Mouse (Mus musculus) forebrain, embryonic 14.5 days (tissue): ENCODE data around the gene Ampd2. TPM values are rescaled to one million over a fixed set of nuclear protein-coding genes. Genes with fewer than 3 reads are reported as not detected.

Experiments
- ATAC-seq: fragments of 200-750 bp; cut with Nextera tagmentation; 2 replicates; pipeline ENCODE4 v1.8.0; 2017; ENCODE audit warnings: mild to moderate bottlenecking, moderate library complexity
- DNase-seq: peaks from one replicate; pipeline ENCODE4 v3.0.0-alpha.2; 2015; ENCODE audit warnings: low spot score
- H3K27ac ChIP-seq: fragments of 300-500 bp; sonication (generic); 2 replicates; pipeline ENCODE4 v1.5.1; 2014; ENCODE audit warnings: low read depth, mild to moderate bottlenecking, control low read depth, low read length, moderate library complexity
- H3K27me3 ChIP-seq: fragments of 300-500 bp; sonication (generic); replicated peaks from 2 replicates; pipeline ENCODE4 v1.6.1; 2014; ENCODE audit warnings: low read length, control low read depth, mixed read lengths; ENCODE audit not compliant: control insufficient read depth, insufficient read depth
- H3K36me3 ChIP-seq: fragments of 300-500 bp; sonication (generic); 2 replicates; pipeline ENCODE4 v1.6.1; 2014; ENCODE audit warnings: low read length, control low read depth; ENCODE audit not compliant: control insufficient read depth, insufficient read depth
- H3K4me1 ChIP-seq: fragments of 300-500 bp; sonication (generic); 2 replicates; pipeline ENCODE4 v1.6.1; 2014; ENCODE audit warnings: antibody characterized with exemption, low read length, control low read depth; ENCODE audit not compliant: control insufficient read depth, insufficient read depth
- H3K4me2 ChIP-seq: fragments of 300-500 bp; sonication (generic); 2 replicates; pipeline ENCODE4 v1.6.1; 2014; ENCODE audit warnings: mild to moderate bottlenecking, control low read depth, low read length
- H3K4me3 ChIP-seq: fragments of 300-500 bp; sonication (generic); 2 replicates; pipeline ENCODE4 v1.5.1; 2014; ENCODE audit warnings: low read depth, low read length, control low read depth
- H3K9ac ChIP-seq: fragments of 300-500 bp; sonication (generic); 2 replicates; pipeline ENCODE4 v1.6.1; 2014; ENCODE audit warnings: mild to moderate bottlenecking, low read length, control low read depth, moderate library complexity
- H3K9me3 ChIP-seq: fragments of 300-500 bp; sonication (generic); replicated peaks from 2 replicates; pipeline ENCODE4 v1.6.1; 2016; ENCODE audit warnings: low read length, control low read depth, mixed read lengths; ENCODE audit not compliant: control insufficient read depth
- WGBS: fragments of 180-500 bp; shearing (Covaris S2); extraction: QIAGEN DNeasy Blood & Tissue Kit; methylation state at CpG from one replicate; pipeline ENCODE4 v1.1.7; 2014; 5-methylcytosine and 5-hydroxymethylcytosine counted together
- polyA plus RNA-seq: library from polyadenylated mRNA; unstranded; fragments of >200 nt; fragmentation: Nextera tagmentation; extraction: Ambion mirVana; gene quantifications from 2 replicates; pipeline ENCODE4 v1.2.1, GENCODE M21; 2014

Ampd2 gene
- polyA plus RNA-seq, 1 experiment from 2014 or later: 27.1 TPM

DNA sequence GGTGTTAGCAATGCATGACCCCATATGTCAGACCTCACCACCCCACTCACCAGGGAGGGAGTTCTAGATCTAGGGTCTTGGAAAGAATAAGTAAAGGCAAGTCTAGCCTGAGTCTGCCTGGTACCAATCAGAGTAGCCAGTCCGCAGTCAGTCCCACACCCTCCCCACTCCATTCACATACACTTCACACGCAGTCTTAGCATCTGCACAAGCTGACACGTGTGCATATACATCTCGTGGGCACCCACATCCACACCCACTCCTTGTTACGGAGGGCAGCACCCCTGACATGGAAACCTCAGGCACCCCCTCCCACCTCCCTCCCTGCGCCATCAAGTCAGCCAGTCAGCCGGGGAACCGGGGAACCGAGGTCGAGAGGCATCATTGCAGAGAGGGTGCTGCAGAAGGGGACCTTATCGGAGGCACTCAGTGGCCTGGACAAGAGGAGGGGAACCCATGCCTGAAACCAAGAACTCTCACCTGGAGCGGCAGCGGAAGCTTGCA, 1.6 kb downstream of the Ampd2 start:
- peaks cover 22% of the 10 kb centered on the region for H3K4me1 ChIP-seq
- WGBS: 13% methylated on average over 13 of the region's 13 CpGs

DNA sequence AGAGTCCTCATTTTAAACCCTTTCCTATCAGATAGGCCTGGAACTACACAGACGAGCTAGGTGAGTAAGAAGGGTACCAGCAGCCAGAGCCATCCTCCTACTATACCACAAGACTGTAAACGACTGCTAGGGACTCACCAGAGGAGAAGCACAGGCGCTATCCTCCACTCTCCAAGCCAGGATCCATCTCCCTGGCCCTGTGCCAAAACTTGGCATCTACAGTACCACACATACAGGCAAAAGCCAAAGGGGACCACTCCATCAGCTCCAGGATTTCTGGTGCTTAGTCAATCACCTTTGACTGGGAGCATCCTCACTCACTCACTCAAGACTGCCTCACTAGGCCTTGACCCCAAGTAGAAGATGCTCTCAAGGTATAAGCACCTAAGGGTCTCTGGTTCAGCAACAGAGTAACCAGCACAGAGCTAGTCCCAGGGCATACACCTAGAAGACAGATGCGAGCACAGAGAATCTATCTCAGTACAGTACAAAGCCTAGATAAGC, 2.5 kb downstream of the Ampd2 start:
- no peak overlapping the region for H3K4me3 ChIP-seq
- ATAC-seq (no peak), DNase-seq (no peak)
- peaks cover 22% of the 10 kb centered on the region for H3K4me1 ChIP-seq
- WGBS: 72% methylated on average over 4 of the region's 4 CpGs
- no peak overlapping the region for H3K27ac ChIP-seq
- H3K27me3 ChIP-seq: no peaks in the 10 kb centered on the region
- peak overlapping the region; percentile 80; the same call in 1 of the 2 replicates for H3K4me2 ChIP-seq
- peaks cover 8% of the 10 kb centered on the region; the same call in 1 of the 2 replicates for H3K36me3 ChIP-seq
- H3K9me3 ChIP-seq: no peaks in the 10 kb centered on the region
- no peak overlapping the region for H3K9ac ChIP-seq

More for the DNA sequence above, 1.6 kb downstream of the Ampd2 start:
- H3K9ac ChIP-seq: peak overlapping the region; percentile 73
- H3K9me3 ChIP-seq: no peaks in the 10 kb centered on the region
- no peaks in the 10 kb centered on the region for H3K27me3 ChIP-seq
- H3K4me2 ChIP-seq: peak overlapping the region; percentile 80
- H3K36me3 ChIP-seq: 0 out of 2 replicates have a peak, but pooled peaks cover 5% of the 10 kb centered on the region
- DNase-seq (no peak), ATAC-seq (peak; percentile 35)
- peak overlapping the region; percentile 61; the same call in 1 of the 2 replicates for H3K27ac ChIP-seq
- H3K4me3 ChIP-seq: peak overlapping the region; percentile 51

DNA sequence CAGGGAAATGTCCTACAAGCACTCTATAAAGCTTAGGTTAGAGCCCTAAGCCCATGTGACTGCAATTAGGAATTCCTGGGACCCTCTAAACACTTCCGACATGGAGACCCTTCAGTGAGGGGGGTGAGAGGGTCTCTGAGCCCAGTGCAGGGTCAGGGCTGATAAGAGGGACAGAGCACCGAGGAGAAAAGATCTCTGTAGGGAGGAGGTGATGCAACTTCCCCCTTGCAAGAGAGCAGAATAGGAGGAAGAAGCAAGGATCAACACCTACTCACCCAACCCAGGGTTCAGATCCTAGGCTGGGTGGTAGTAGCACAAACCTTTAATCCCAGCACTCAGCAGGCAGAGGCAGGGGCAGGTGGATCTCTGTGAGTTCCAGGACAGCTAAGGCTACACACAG, 3.3 kb downstream of the Ampd2 start:
- Histone ChIP-seq H3K27ac (no peak overlapping the region), H3K4me1 (peaks cover 19% of the 10 kb centered on the region), H3K4me3 (no peak overlapping the region), H3K27me3 (no peaks in the 10 kb centered on the region), H3K36me3 (peaks cover 15% of the 10 kb centered on the region; the same call in 1 of the 2 replicates), H3K4me2 (no peak overlapping the region), H3K9me3 (no peaks in the 10 kb centered on the region), H3K9ac (no peak overlapping the region)
- 59% methylated on average over 2 of the region's 2 CpGs for WGBS
- DNase-seq: no peak
- ATAC-seq: no peak

DNA sequence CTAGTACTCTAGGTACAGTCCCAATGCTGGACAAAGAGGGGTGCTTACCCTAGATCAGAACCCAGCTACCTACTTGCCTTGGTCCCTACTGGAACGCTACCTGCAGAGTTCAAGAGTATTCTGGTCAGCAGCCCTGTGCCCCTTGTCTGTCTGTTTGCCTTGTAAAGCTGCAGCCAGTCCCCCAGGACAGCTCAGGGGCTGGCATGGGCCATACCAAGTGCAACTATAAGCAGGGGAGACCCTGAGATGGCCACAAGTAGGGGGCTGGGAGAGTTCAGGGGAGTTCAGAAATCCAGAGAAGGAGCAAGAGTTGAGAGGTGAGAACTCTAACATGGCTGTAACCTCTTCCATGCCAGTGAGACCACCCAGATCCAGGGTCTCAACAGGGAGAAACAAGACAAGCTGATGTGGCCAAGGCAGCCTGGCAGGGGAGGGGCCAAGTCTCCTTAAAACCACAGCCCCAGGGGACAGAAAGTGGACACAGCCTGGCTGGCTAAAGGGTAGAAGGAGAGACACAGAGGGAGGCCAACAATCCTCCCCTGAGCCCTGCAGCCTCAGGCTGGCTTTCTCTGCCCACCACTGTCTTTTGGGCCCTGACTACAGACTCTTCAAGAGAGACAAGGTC, 4.1 kb downstream of the Ampd2 start:
- ATAC-seq: no peak
- peaks cover 23% of the 10 kb centered on the region for H3K36me3 ChIP-seq
- no peak overlapping the region for H3K9ac ChIP-seq
- H3K9me3 ChIP-seq: no peaks in the 10 kb centered on the region
- peaks cover 19% of the 10 kb centered on the region for H3K4me1 ChIP-seq
- no peak overlapping the region for H3K27ac ChIP-seq
- H3K4me3 ChIP-seq: no peak overlapping the region
- no peaks in the 10 kb centered on the region for H3K27me3 ChIP-seq
- H3K4me2 ChIP-seq: no peak overlapping the region
- no peak for DNase-seq
- WGBS: 68% methylated on average over 1 of the region's 1 CpGs

DNA sequence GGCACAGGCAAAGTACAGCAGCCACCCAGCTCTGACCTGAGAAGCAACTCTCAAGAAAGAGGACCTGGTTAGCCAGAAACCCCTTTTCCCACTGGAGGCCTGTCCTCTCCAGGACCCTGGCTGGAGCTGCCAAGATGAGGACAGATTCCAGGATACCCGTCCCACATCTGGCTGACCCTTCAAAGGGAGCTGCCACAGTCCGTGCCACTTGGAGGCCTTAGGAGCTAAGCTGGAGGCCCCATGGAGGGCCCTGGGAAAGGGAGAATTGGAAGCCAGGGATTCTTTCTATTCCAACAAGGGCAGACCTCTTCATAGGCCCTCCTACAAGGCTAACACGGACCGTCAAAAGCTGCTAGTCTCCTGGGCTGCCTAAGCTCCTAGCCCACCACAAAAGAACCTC, 4.8 kb downstream of the Ampd2 start:
- DNase-seq (no peak), ATAC-seq (no peak)
- H3K4me3 ChIP-seq: no peak overlapping the region
- no peak overlapping the region; the same call in 1 of the 2 replicates for H3K9ac ChIP-seq
- H3K27ac ChIP-seq: no peak overlapping the region
- WGBS: 67% methylated on average over 4 of the region's 4 CpGs
- no peak overlapping the region for H3K4me2 ChIP-seq
- peaks cover 30% of the 10 kb centered on the region for H3K36me3 ChIP-seq
- H3K27me3 ChIP-seq: no peaks in the 10 kb centered on the region
- H3K9me3 ChIP-seq: no peaks in the 10 kb centered on the region
- peaks cover 17% of the 10 kb centered on the region for H3K4me1 ChIP-seq

DNA sequence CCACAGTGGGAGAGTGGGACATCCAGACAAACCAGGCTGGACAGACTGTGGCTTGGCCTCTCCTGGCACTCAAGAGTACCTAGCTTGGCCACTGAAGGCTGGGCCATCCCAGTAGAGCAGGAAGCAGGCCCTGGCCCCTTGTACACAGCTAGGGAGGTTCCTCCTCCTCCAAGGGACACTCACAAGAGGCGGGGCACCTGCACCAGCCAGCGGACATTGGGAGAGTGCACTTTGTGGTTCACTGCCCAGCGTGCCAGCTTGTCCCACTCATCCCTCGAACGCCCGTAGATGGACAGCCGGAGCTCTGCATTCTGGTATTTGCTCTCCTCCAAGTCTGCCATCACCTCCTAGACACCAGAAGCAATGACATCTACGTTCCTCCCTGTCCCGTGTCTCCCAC, 9.6 kb downstream of the Ampd2 start:
- Histone ChIP-seq H3K27me3 (no peaks in the 10 kb centered on the region), H3K4me2 (no peak overlapping the region), H3K36me3 (peaks cover 61% of the 10 kb centered on the region), H3K9ac (no peak overlapping the region), H3K4me1 (no peaks in the 10 kb centered on the region), H3K27ac (no peak overlapping the region), H3K4me3 (no peak overlapping the region), H3K9me3 (no peaks in the 10 kb centered on the region)
- DNase-seq: no peak
- 93% methylated on average over 9 of the region's 9 CpGs for WGBS
- ATAC-seq: no peak

DNA sequence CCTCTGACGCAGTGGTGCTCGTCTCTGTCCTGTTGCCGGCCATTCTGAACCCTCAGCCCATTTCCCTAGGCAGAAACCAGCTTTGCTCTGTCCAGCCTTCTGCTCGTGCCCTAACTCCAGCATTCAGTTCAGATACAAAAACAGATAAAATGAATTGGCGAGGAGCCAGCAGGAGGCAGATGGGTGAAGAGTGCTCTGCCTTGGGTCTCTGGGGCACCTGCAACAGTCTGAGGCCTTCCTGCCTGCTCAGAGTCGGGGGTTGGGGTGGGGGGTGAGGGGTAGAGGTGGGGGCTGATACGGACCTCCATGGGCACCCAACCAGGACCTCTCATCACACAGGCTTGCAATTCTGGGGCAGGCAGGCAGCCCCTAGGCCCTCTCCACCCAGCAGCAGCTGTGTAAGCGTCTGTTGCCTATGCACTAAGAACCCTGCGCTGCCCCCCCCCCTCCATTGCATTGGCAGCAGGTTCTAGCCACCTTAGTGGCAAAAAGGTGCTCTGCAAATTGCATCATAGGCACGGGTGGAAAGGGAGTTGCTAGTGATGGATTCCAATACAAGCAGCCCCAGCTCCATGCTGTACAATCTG, 13.4 kb downstream of the Ampd2 start:
- H3K9ac ChIP-seq: no peak overlapping the region
- no peaks in the 10 kb centered on the region for H3K27me3 ChIP-seq
- H3K36me3 ChIP-seq: peaks cover 46% of the 10 kb centered on the region
- WGBS: 68% methylated on average over 10 of the region's 10 CpGs
- H3K4me2 ChIP-seq: no peak overlapping the region
- ATAC-seq: peak; percentile 43; the same call in 1 of the 2 replicates
- DNase-seq: peak; percentile 46
- peak overlapping the region; percentile 49 for H3K27ac ChIP-seq
- no peaks in the 10 kb centered on the region for H3K4me1 ChIP-seq
- no peaks in the 10 kb centered on the region for H3K9me3 ChIP-seq
- no peak overlapping the region for H3K4me3 ChIP-seq

DNA sequence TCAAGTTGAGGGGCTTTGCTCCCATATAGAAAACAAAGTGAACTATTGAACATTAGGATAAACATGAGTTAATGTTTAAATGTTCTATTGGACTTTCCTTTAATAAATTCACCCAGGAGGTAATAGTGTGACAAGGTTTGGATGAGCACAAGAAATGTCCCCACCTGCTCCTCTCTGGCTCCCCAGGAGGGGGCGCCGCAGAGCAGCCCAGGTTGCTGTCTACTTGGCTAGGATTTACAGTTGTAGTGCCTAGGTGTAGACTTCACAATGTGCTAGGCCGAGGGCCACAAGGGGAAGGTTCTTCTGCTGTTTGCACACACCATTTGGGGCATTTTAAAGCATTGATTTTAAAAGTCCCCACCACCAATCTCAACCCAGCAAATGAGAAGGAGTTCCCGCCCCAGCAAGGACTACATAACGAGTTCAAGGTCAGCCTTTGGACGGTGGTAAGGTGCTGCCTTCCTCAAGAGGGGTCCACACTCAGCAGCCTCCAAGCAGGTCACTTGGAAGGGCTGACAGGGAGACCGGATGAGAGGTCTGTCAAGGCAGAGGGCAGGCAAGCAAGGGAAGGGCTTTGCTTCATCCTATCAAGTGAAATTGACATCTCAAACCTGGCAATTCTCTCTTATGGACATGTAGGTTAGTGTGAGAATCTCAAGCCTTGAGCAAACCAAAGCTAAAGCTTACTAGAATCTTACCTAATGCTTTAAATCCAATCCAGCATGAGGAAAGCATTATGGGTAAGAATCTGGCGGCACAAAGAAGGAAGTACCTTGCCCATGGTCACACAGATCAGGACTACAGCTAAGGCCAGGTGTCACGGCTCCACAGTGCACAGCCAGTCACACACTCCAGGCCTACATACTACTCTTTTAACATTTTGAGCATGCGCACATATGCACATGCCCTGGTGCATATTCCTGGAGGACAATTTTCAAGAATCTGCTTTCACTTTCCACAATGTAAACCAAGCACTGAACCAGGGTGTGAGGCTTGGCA, 15.9 kb downstream of the Ampd2 start:
- Histone ChIP-seq H3K27ac (no peak overlapping the region), H3K27me3 (no peaks in the 10 kb centered on the region), H3K4me2 (no peak overlapping the region), H3K36me3 (peaks cover 21% of the 10 kb centered on the region), H3K4me3 (no peak overlapping the region), H3K9me3 (no peaks in the 10 kb centered on the region), H3K4me1 (no peaks in the 10 kb centered on the region), H3K9ac (no peak overlapping the region)
- DNase-seq (peak; percentile 36), ATAC-seq (0 out of 2 replicates have a peak, but pooled peaks have one; percentile 13)
- WGBS: 69% methylated on average over 10 of the region's 10 CpGs
